Mouse (Mus musculus) midbrain, embryonic 15.5 days (tissue): ENCODE measurements around the gene Mtch2. TPM values are rescaled to one million over a fixed set of nuclear protein-coding genes. Genes with fewer than 3 reads are reported as not detected.

Experiments
- ATAC-seq: fragments of 200-750 bp; cut with Nextera tagmentation; replicated peaks from 2 replicates; pipeline ENCODE4 v1.8.0; 2017; ENCODE audit warnings: moderate TSS enrichment
- H3K27ac ChIP-seq: fragments of 300-500 bp; sonication (generic); 2 replicates; pipeline ENCODE4 v1.5.1; 2015; ENCODE audit warnings: mild to moderate bottlenecking, inconsistent platforms
- H3K27me3 ChIP-seq: fragments of 300-500 bp; sonication (generic); replicated peaks from 2 replicates; pipeline ENCODE4 v1.6.1; 2015; ENCODE audit warnings: inconsistent platforms
- H3K36me3 ChIP-seq: fragments of 300-500 bp; sonication (generic); replicated peaks from 2 replicates; pipeline ENCODE4 v1.6.1; 2015; ENCODE audit warnings: inconsistent platforms
- H3K4me1 ChIP-seq: fragments of 300-500 bp; sonication (generic); 2 replicates; pipeline ENCODE4 v1.6.1; 2015; ENCODE audit warnings: inconsistent platforms
- H3K4me2 ChIP-seq: fragments of 300-500 bp; sonication (generic); 2 replicates; pipeline ENCODE4 v1.6.1; 2015; ENCODE audit warnings: inconsistent platforms, mild to moderate bottlenecking, moderate library complexity
- H3K4me3 ChIP-seq: fragments of 300-500 bp; sonication (generic); 2 replicates; pipeline ENCODE4 v1.5.1; 2015; ENCODE audit warnings: mild to moderate bottlenecking, inconsistent platforms
- H3K9ac ChIP-seq: fragments of 300-500 bp; sonication (generic); 2 replicates; pipeline ENCODE4 v1.6.1; 2015; ENCODE audit warnings: mild to moderate bottlenecking, inconsistent platforms
- H3K9me3 ChIP-seq: fragments of 300-500 bp; sonication (generic); 2 replicates; pipeline ENCODE4 v1.6.1; 2016; ENCODE audit warnings: inconsistent platforms
- WGBS: fragments of 180-500 bp; shearing (Covaris S2); methylation state at CpG from one replicate; pipeline ENCODE4 v1.1.7; 2015; ENCODE audit warnings: mixed read lengths; 5-methylcytosine and 5-hydroxymethylcytosine counted together
- polyA plus RNA-seq: library from polyadenylated mRNA; unstranded; fragments of >200 nt; fragmentation: Nextera tagmentation; extraction: Ambion mirVana; gene quantifications from 2 replicates; pipeline ENCODE4 v1.2.1, GENCODE M21; 2015

Gene Mtch2
- polyA plus RNA-seq, 1 experiment from 2014 or later, result 242 TPM

GRCm38 (mm10) chr2:90870136-90870601, 23.2 kb downstream of the Mtch2 start:
- H3K9ac ChIP-seq, result no peak overlapping the region

GRCm38 (mm10) chr2:90871180-90871961, 24.4 kb downstream of the Mtch2 start:
- no peak for ATAC-seq
- no peaks in the 10 kb centered on the region for H3K27me3 ChIP-seq
- H3K9ac ChIP-seq, result no peak overlapping the region
- no peak overlapping the region for H3K4me2 ChIP-seq
- WGBS, result 65% methylated on average over 8 of the region's 8 CpGs
- H3K9me3 ChIP-seq, result no peaks in the 10 kb centered on the region
- no peak overlapping the region for H3K4me3 ChIP-seq
- no peaks in the 10 kb centered on the region for H3K4me1 ChIP-seq
- H3K36me3 ChIP-seq, result no peaks in the 10 kb centered on the region; the same call in 1 of the 2 replicates
- no peak overlapping the region for H3K27ac ChIP-seq

More at GRCm38 (mm10) chr2:90870136-90870601, 23.2 kb downstream of the Mtch2 start:
- no peak overlapping the region for H3K4me3 ChIP-seq
- peaks cover 10% of the 10 kb centered on the region for H3K36me3 ChIP-seq
- no peaks in the 10 kb centered on the region for H3K9me3 ChIP-seq
- 58% methylated on average over 4 of the region's 4 CpGs for WGBS
- H3K4me2 ChIP-seq, result no peak overlapping the region
- no peaks in the 10 kb centered on the region for H3K27me3 ChIP-seq
- H3K4me1 ChIP-seq, result no peaks in the 10 kb centered on the region
- 0 out of 2 replicates have a peak overlapping the region, but pooled peaks have one; percentile 9 for H3K27ac ChIP-seq
- ATAC-seq, result no peak

- Histone ChIP-seq H3K9ac (no peak overlapping the region), H3K4me2 (no peak overlapping the region), H3K4me3 (no peak overlapping the region), H3K4me1 (no peaks in the 10 kb centered on the region), H3K27ac (no peak overlapping the region), H3K36me3 (no peaks in the 10 kb centered on the region), H3K27me3 (no peaks in the 10 kb centered on the region), H3K9me3 (no peaks in the 10 kb centered on the region)
- WGBS, result 93% methylated on average over 1 of the region's 1 CpGs
- no peak for ATAC-seq
Observed at GRCm38 (mm10) chr2:90874025-90874424, 27.1 kb downstream of the Mtch2 start.

GRCm38 (mm10) chr2:90875239-90875638, 28.3 kb downstream of the Mtch2 start:
- Histone ChIP-seq H3K27ac (no peak overlapping the region), H3K4me1 (peaks cover 9% of the 10 kb centered on the region), H3K4me2 (no peak overlapping the region), H3K36me3 (no peaks in the 10 kb centered on the region), H3K27me3 (no peaks in the 10 kb centered on the region), H3K9ac (no peak overlapping the region), H3K9me3 (no peaks in the 10 kb centered on the region), H3K4me3 (no peak overlapping the region)
- no peak for ATAC-seq
- WGBS, result 74% methylated on average over 2 of the region's 2 CpGs

GRCm38 (mm10) chr2:90877584-90878259, 30.8 kb downstream of the Mtch2 start:
- Histone ChIP-seq H3K9ac (no peak overlapping the region), H3K27ac (no peak overlapping the region), H3K4me3 (no peak overlapping the region), H3K9me3 (no peaks in the 10 kb centered on the region), H3K36me3 (no peaks in the 10 kb centered on the region), H3K4me1 (peaks cover 16% of the 10 kb centered on the region), H3K27me3 (no peaks in the 10 kb centered on the region), H3K4me2 (no peak overlapping the region)
- no peak for ATAC-seq
- WGBS, result 60% methylated on average over 5 of the region's 5 CpGs

- no peak overlapping the region for H3K4me3 ChIP-seq
Observed at GRCm38 (mm10) chr2:90879419-90879818, 32.5 kb downstream of the Mtch2 start.

GRCm38 (mm10) chr2:90880144-90880785, 33.3 kb downstream of the Mtch2 start:
- Histone ChIP-seq H3K36me3 (no peaks in the 10 kb centered on the region), H3K9me3 (no peaks in the 10 kb centered on the region), H3K4me3 (no peak overlapping the region), H3K27ac (peak overlapping the region; percentile 55), H3K9ac (no peak overlapping the region), H3K4me1 (peaks cover 26% of the 10 kb centered on the region), H3K4me2 (peak overlapping the region; percentile 3; the same call in 1 of the 2 replicates), H3K27me3 (no peaks in the 10 kb centered on the region)
- ATAC-seq, result no peak
- WGBS, result 9% methylated on average over 6 of the region's 6 CpGs

More at GRCm38 (mm10) chr2:90879419-90879818, 32.5 kb downstream of the Mtch2 start:
- ATAC-seq, result no peak
- H3K4me2 ChIP-seq, result no peak overlapping the region
- no peaks in the 10 kb centered on the region for H3K27me3 ChIP-seq
- peaks cover 23% of the 10 kb centered on the region for H3K4me1 ChIP-seq
- no peak overlapping the region for H3K9ac ChIP-seq
- no peaks in the 10 kb centered on the region for H3K36me3 ChIP-seq
- no peak overlapping the region for H3K27ac ChIP-seq
- no peaks in the 10 kb centered on the region for H3K9me3 ChIP-seq

GRCm38 (mm10) chr2:90881824-90882223, 34.9 kb downstream of the Mtch2 start:
- Histone ChIP-seq H3K4me3 (no peak overlapping the region), H3K9ac (no peak overlapping the region), H3K4me1 (peaks cover 28% of the 10 kb centered on the region), H3K9me3 (no peaks in the 10 kb centered on the region), H3K27ac (no peak overlapping the region), H3K27me3 (no peaks in the 10 kb centered on the region), H3K36me3 (no peaks in the 10 kb centered on the region), H3K4me2 (no peak overlapping the region)
- no peak for ATAC-seq
- 88% methylated on average over 2 of the region's 2 CpGs for WGBS

GRCm38 (mm10) chr2:90885218-90886041, 38.5 kb downstream of the Mtch2 start, which contains the start of gene C1qtnf4:
Gene C1qtnf4, plus strand, starts transcription at chr2:90885860.
- Histone ChIP-seq H3K4me2 (peak within 1 kb of the TSS; percentile 79), H3K4me1 (peaks cover 51% of the 10 kb centered on the region), H3K9ac (peak within 1 kb of the TSS; percentile 95), H3K27me3 (peaks cover 11% of the 10 kb centered on the region), H3K9me3 (no peaks in the 10 kb centered on the region), H3K27ac (peak within 1 kb of the TSS; percentile 97), H3K36me3 (no peaks in the 10 kb centered on the region), H3K4me3 (peak within 1 kb of the TSS; percentile 93)
- WGBS, result 2% methylated on average over 45 of the region's 45 CpGs
- ATAC-seq, result peak; percentile 86

- WGBS, result 7% methylated on average over 6 of the region's 6 CpGs
- Histone ChIP-seq H3K27me3 (peaks cover 11% of the 10 kb centered on the region), H3K9ac (peak overlapping the region; percentile 95), H3K4me2 (peak overlapping the region; percentile 79), H3K27ac (peak overlapping the region; percentile 97), H3K4me3 (peak overlapping the region; percentile 93), H3K36me3 (no peaks in the 10 kb centered on the region), H3K4me1 (peaks cover 52% of the 10 kb centered on the region), H3K9me3 (no peaks in the 10 kb centered on the region)
- ATAC-seq, result no peak
Observed at GRCm38 (mm10) chr2:90886436-90886835, 39.5 kb downstream of the Mtch2 start.

GRCm38 (mm10) chr2:90887627-90888026, 40.7 kb downstream of the Mtch2 start:
- Histone ChIP-seq H3K27ac (peak overlapping the region; percentile 97; the same call in 1 of the 2 replicates), H3K4me3 (peak overlapping the region; percentile 93), H3K27me3 (peaks cover 11% of the 10 kb centered on the region), H3K36me3 (no peaks in the 10 kb centered on the region; the same call in 1 of the 2 replicates), H3K4me2 (peak overlapping the region; percentile 79), H3K9me3 (no peaks in the 10 kb centered on the region), H3K9ac (peak overlapping the region; percentile 95; the same call in 1 of the 2 replicates), H3K4me1 (peaks cover 57% of the 10 kb centered on the region)
- WGBS, result 62% methylated on average over 5 of the region's 5 CpGs
- ATAC-seq, result no peak
